Mouse (Mus musculus): ENCODE results near the gene Tent5c. TPM values are rescaled to one million over a fixed set of nuclear protein-coding genes. Genes with fewer than 3 reads are reported as not detected.

The Tent5c gene
- total RNA-seq, 2 experiments from 2014 or later: 24.2 to 25.7 TPM

DNA sequence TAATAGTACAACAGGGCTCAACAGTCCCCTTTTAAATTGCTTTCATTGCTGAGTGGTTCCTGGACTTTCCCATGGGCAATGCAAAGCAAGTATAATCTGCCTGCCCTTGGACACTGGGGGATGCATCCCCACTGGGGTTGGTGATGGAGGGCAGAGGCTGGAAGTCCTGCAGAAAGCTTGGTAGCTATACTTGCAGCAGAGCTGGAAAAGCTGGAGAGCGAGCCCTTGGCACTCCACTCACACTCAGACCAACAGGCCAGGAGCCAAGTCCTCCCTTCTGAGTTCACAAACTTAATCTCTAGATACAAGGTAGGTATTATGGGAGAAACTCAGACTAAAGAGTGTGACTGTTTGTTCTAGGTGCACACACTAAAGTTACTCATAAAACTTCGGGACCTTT, 2.1 kb downstream of the Tent5c start:
- no peak for DNase-seq

GRCm38 (mm10) chr3:100485390-100486132, 3.6 kb downstream of the Tent5c start:
- no peak for DNase-seq

DNA sequence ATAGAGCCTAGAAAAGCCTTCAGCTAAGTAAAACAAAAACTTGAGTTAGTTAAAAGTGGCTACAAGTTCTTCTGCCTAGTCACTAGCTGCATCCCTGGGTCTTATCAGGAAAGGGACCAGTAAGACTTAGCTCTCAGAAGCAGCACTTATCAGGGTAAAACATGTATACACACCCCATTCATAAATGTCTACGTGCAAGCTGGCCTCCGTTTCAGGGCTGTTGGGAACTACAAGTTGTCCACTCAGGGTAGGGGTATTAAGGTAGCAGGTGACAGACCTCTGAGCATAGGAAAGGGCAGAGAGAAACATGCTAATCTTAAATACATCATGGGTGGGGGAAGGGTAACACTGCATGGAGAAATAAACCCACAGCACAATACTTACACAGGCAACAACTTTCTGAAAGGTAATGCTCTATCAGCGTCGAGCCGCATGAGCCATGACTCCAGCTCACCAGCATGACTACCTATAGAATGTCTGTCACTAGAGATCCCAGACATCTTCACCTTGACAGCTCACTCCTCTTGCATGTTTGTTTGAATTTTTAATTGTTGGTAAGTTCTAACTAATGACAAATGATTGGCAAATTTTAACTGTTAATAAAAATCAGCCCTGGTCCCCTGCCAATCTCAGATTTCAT, 6.0 kb downstream of the Tent5c start:
- no peak for DNase-seq

- no peak for DNase-seq
Measured at GRCm38 (mm10) chr3:100482324-100482911, 6.7 kb downstream of the Tent5c start.

GRCm38 (mm10) chr3:100480251-100481005, 8.7 kb downstream of the Tent5c start:
- DNase-seq: no peak

GRCm38 (mm10) chr3:100474950-100475472, 14.1 kb downstream of the Tent5c start:
- no peak for DNase-seq

DNA sequence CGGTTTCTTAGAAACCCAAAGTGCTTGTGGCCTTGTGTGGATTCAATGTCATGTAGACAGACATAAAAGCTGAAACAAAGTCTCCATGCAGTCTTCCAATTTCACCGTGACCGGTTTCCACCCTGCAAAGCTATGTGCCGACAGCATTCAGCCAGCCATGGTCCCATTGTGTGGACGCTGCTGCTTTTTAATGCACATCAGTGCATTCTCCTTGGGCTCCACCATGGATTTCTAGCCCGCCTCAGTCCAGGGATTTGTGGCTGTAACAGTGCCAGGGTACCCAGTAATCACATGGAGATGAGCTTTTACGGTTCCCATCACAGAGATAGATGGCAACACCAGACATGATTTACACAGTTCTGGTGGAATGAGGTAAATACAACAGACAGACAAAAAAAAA, 14.6 kb downstream of the Tent5c start:
- no peak for DNase-seq

DNA sequence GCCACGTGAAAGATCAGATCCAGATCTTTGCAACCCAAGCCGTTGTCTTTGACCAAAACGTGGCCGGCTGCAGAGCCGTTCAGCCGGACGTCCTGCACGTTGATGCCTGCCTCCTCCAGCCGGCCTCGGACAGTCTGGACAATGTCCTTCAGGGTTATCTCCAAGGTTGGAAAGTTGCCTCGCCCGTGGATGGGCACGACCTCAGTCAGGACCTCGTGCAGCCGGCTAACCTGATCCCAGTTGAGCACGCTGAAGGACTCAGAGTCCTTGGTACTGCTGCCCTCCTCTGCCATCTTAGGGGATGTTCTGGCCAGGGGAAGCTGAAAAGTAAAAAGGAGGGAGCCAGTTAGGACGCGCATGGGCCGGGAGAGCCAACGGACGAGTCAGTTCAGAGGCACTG, 16.0 kb downstream of the Tent5c start:
- DNase-seq: no peak

- DNase-seq: no peak
Measured at GRCm38 (mm10) chr3:100470902-100471301, 18.2 kb downstream of the Tent5c start.

DNA sequence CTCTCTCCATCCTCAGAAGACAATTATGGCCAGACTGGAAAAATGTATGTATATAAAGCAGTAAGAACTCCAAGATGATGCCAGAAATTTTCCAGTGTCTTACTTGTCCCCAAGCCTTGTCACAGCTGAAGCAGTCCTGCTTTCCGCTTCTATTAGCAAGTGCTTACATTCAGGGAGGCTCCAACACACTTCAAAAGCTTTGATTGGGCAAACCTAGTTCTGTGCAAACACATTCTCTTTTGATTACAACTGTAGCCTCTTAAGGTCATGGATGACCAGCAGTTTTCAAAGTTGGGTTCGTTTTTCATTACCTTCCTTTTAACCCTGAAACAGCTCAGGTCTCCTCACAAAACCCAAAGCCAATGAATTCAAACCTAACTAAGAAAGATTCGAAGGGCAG, 19.0 kb downstream of the Tent5c start:
- no peak for DNase-seq

GRCm38 (mm10) chr3:100466551-100466950, 22.6 kb downstream of the Tent5c start:
- DNase-seq: no peak

GRCm38 (mm10) chr3:100464596-100464995, 24.5 kb downstream of the Tent5c start:
- no peak for DNase-seq

DNA sequence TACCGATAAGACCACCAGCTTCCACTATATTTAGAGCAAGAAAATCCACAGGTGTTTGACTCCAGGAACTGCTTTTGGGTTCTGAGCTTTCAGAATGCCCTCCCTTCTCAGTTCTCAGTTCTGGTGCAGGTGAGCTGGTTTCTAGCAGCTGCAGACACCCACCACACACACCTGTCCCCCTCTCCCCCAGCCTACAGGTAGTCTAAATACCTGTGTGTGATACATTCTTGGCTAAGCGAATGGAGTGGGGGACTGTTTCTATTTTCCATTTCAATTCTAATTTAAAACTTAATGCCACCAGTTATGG, 25.2 kb downstream of the Tent5c start:
- no peak for DNase-seq

DNA sequence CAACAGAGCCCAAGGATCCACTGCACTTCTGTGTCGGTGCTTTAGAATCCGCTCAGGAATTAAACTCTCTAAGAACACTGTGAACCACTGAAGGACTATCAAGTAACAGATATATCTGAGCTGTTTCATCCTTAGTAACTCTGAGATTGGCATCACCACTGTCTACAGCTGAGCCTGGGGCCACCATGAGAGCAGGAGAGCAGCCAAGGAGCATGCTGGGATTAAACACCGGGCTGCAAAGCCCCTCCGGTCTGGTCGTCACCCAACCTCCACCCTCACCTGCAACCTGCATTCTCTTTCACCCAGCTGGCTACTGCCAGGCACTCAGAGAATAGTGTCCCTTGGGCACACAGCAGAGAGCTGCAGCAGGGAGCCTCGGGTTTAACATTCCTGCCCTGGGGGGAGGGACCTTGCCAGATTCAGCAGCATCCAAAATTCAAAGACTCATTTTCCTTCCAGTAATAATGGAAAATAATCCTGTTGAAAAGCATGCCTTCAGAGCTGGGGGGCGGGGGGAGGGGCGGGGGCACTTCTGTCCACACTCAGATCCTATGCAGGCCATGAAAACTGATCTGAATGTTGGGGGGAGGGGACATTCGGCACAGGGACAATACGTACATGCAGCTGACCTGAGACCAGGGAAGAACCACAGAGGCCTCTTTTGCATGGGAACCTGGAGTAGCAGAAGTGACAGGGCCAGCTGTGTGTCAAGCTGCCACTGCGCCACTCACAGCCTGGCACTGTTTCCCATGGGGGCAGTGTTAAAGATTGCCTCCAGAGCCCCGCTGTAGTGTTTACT, 25.8 kb downstream of the Tent5c start:
- DNase-seq: no peak

DNA sequence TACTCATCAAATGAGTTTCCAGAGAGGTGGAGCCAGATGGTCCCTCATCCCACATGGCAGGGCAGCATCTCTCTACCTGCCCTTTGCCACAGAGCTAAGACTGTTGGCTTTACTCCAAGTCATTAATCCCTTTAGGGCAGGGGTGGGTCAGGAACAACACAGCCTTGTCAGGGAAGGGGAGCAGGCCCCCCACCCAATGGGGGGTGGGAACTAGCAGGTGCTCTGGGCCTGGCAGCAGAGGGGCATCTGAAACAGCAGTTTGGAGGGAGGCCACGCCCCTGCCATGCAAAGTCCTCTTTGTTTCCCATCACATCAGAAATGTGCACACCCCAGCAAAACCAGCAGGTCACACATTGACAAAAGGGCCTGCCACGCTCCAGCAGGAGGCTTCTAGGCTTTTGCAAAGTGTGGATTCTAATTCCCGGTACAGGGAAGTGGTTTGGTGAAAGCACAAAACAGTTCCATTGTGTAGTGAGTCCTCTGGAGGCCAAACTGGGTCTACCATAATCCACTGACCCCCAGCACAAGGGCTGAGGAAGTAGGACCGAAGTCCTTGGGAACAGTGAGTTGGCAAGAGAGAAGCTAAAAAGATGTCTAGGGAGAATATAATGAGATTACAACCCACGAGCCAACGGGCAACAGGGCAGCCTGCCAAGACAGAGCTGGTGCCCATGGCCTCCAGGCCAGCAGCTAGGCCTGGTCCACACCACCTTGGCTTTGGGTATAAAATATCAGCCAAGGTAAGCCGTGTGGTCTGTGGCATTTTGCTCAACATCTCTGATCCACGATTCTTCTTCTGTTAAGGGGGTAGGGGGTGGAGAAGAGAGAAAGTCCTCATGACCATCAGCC, 26.7 kb downstream of the Tent5c start:
- DNase-seq: no peak

DNA sequence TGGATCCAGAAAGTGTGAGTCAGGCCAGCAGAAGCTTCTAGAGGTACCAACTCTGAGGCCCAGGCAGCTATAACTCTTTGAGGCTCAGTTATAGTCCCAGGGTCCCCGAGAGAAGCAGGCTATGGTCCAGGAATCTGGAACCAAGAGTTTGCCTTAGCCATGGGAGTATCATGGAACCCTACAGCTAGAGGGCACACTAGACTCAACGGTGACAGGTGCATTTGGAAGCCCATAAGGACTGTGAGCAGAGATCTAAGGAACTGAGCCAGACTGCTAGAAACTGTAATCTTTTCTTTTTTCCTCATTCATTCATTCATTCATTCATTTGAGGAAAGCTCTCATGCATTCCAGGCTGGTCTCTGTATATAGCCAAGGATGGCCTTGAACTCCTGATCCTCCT, 28.6 kb downstream of the Tent5c start:
- DNase-seq: no peak

DNA sequence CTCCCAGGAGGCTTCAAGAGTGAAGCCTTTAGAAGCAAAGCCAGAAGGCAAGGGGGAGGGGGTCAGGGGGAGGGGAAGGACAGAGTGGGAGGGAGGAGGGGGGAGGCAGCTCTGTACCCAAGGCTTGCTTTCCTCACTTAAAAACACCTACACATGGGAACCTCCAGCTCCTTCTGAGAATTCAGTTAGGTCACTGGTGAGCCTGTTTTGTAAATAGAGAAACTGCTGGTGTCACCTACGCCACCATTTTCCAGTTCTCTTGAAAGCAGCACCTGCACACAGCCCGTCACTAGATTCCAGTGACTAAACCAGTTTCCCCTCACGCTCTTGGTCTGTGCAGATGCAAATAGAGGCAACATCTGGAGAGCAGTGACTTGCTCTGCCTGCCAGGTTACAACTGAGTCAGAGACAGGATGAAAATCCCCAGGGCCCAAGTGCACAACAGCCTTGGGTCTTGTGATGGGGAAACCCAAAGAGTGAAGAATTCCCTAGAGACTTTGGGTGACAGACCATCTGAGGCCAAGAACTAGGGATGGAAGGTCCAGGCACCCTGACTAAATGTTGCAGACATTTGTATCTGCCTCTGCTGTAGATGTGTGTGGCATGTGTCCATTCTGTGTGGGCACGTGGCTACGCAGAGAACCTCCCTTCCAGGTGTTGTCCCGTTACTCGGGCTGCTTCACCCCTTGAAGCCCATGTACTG, 45.2 kb downstream of the Tent5c start:
- no peak for DNase-seq

DNA sequence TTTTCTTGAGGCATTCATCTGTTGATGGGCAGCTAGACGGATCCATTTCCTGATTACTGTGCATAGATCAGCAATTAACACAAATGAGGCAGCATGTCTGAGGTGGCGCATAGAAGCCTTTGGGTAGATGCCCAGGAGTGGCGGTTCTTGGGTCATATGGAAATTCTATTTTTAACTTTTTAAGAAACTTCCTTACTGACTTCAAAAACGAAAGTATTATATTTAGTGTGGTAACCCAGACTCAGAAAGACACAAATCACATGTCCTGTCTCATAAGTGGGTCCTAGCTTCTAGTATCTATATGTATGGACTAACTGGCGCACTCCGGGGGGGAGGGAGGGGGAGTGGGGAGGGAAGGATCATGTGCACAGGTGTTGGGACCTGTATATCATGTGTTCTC, 46.6 kb downstream of the Tent5c start:
- no peak for DNase-seq

DNA sequence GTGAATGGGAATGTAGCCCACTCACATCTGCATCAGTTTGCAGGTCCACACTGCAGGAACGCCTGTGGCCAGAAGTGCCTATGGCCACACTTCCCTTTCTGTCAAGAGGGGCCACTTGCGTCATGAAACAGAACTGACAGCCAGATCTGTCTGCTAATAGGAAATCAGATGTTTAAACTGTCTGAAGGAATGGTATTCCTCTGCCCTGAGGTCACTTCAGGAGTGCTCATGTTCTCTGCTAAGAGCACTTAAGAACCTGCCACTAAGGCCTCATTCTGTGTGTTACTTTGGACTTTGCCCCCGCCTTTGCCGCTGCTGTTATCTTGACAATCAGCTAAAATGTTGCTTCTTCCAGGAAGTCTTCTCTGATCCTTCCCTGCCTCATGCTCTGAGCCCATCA, 48.4 kb downstream of the Tent5c start:
- no peak for DNase-seq

GRCm38 (mm10) chr3:100440009-100440408, 49.1 kb downstream of the Tent5c start:
- DNase-seq: peak in 1 of 2 experiments; percentile 7
